Mouse (Mus musculus) kidney, adult 8-10 months (tissue): ENCODE measurements around the gene Rsph1.
A peak's percentile ranks its signal among the peaks of the same experiment; 100 is the strongest.

Source experiments
- DNase-seq, 2 experiments: peaks; one replicate each; pipeline ENCODE4 v3.0.0; 2022

Rsph1 gene

DNA sequence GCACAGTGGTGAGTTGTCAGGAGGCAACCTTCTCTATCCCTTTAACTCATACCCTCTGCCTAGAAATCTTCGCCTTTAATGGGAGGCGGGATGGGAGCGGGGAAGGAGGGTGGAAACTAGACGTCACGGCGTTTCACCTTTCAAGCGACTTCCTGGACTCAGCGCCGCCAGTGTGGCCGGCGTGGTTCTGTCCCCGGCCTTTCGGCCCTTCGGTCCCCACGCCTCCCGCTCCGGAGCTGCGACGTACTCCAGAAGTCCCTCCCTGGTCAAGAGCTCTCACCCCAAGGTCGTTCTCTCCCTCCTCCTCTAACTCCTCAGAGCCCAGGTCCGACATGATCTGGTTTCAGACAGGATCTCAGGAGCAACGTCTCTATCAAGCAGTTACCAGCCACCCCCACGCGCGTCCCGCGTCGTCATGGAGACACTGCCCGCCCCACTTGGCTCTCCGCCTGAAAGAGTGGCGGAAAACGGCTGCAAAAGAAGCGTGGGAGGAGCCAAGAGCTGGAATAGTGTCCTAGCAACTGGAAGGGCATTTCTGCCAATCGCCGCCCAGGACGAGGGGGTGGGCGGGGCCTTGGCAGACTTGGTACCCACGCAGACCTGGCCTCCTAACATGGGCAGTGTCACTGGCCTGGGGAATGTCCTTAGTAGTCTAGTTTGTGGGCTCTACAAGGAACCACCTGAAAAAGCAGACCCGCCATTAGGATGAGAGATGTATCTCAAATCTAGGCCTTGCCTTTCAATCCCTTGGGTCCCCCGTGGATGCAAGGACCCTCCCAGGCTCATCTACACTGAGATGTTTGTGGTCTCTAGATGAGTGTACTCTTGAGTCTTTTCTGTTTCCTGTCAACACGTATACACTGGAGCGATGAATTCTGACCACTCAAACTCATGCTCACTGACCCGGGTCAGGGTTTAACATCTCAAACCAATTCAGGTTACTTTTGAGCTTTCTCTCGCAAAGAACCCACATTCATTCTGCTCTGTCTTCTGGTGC is at the start of gene Rsph1:
TSS of gene Rsph1 (minus strand) at position 462 of the 997 bp plus-strand sequence.
- DNase-seq = peak; percentile 98 to 100

DNA sequence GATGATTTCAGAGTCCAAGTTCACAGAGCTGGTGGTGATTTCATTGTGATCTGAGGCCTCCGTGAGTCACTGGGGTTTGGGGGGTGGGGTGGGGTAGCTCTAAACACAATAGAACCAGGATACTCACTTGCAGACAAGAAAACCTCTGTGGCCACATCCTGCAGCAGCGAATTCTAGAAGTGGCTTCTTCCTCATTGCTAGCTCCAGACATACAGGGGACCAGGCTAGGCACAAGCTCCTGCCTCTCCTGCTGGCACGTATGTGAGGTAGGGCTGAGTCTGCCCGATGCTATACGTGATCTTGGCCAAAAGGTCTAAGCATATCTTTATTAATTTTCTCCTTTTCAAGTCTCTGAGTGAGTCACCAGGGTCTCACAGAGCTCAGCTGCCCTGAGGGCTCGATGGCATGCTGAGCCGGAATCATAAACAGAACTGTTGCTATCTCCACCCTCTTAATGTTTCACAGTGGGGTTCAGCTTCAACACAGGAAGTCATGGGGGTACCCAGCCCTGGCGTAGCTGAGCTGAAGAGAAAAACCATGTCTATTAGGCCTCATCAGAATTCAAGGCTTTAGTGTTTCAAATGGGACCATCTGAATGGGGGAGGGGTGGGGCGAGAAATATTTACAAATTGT is 49.2 kb upstream of the Rsph1 start:
- no peak for DNase-seq

DNA sequence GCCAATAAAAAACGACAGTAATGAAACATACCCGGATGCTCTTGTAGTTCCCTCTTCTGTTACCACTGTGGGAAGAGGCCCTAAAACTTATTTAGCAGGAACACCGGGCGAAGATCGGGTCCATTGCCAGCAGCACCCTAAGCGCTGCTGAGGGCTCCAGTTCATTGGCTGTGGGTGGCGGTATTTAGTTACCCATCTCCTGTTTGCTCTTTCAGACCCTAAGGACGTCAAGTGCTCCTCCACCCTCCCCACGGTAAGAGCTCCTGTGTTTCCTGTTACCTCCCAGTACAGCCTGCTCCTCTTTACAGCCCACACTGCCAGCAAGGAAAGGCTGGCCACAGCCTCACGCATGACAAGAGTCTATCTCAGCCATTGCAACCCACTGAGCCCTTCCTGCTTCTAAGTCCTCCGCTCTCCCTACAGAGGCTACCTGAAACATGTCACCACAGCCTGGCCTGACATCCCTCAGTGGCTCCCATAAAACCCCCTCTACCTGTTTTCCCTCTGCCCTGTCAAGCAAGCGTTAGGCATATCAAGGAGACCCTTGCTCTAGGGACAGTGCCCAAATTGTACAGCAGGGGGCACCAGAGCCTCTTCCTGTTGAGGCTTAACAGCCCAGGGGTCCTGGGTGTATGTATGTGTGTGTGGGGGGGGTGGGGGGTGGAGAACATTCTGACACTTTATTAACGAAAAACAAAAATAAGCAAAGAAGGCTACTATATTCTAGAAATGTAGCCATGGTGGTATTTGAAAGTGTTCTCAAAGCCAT is 48.5 kb upstream of the Rsph1 start:
- DNase-seq = peak in 1 of 2 experiments; percentile 47

DNA sequence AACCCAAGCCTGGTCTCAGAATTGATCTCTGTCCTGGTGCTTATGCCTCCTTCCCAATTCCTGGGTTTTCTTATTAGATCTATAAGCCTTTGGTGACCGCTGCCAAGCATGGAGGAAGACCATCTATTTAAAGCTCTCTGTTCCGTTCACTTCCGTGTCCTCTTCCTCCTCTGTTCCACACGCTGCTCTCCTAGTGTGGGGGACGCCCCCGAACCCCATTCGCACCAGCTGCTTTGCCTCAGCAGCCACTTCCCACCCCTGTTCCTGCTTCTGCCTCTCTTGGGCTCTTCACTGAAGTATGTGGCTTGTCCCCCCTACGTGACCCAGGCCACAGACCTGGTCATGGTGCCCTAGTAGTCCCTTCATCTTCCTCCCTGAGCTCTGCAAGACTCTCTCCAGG is 47.0 kb upstream of the Rsph1 start:
- DNase-seq = no peak

DNA sequence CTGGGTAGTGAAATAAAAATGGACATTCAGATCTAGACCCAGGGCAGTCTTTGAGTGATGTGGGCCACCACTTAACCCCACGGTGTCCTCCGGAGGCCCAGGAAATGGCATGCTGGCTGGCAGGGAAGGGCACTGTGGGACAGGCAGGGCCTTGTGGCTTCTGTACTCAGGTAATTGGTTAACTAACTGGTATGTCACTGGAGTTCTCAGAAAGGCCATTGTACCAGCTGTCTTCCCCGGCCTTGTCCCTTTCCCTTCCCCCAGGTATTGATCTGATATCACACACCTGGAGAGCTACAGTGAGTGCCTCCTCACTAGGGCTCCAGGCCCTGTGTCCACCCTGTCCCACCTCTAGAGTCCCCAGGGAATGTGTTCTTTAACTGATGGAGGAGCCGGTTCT is 46.2 kb upstream of the Rsph1 start:
- peak in 1 of 2 experiments; percentile 39 for DNase-seq

DNA sequence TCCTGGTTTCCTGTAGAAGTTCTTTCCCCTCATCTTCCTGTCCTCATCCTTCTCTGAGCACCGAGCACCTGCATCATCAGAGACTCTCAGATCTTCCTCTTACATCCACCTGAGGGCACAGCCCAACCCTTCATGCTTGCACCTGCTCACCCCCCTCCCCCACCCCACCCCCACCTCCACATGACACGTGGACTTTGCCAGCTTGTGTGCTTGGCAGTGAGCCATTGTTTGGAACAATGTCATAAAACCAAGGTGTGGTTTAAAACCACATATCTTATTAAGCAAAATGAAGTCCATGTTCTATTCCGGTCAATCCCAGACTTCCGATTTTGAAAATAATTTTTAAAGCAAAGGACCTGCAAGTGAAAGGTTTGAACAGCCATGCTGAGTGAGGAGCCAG is 45.3 kb upstream of the Rsph1 start:
- DNase-seq = peak in 1 of 2 experiments; percentile 40

DNA sequence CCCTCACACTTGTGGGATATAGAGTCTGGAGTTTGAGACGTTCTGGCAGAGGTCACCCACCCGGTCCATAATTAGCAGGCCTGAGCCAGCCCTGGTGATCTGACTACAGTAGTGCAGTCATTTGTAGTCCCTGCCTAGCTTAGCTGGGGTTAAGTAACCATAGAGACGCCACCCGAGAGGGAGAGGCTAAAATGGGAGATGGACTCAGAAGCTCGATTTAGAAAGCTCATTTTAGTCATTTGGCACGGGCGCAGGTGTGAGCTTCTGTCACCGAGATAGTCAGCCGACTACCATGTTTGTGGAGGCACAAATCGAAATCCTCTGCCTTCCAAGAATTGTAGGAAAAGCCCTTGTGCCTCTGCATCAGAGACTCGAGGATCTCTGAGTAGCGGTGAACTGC is 44.2 kb upstream of the Rsph1 start:
- DNase-seq = no peak

DNA sequence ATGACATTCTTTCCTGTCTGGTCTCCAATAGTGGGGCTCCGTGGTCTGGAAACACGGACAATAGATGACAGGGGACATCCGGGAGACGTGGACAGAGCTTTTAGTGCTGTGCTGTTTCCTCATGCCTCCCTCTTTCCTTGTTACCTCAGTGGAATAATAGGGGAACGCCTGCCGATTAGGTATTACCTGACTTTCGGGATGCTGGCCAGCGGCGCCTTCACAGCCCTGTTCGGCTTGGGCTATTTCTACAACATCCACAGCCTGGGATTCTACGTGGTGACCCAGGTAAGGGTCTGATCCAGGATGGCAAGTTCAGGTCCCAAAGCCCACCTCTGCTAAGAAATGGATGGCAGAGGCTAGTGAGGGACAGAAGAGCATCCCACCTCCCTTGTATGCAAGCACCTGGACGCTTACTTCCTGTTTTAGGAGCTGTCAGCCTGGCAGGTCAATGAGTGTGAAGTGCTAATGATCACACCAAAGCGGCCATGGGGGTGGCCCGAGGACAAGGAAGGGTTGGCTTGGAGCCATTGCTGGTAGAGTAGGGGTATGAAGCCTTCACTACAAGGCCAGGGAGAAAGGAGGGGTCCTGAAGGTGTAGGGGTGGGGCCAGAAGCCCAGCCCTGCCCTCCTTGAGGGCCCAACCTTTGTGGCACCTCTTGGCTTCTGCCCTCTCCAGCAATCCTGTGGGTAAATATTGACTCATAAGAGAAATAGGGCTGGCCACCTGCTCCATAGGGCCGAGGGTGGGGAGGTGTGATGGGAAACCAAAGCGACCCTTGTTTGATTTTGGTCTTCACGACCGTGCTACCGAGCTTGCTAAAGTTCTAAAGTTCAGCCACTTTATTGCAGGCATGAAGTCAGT is 42.0 kb upstream of the Rsph1 start:
- peak; percentile 43 to 44 for DNase-seq

DNA sequence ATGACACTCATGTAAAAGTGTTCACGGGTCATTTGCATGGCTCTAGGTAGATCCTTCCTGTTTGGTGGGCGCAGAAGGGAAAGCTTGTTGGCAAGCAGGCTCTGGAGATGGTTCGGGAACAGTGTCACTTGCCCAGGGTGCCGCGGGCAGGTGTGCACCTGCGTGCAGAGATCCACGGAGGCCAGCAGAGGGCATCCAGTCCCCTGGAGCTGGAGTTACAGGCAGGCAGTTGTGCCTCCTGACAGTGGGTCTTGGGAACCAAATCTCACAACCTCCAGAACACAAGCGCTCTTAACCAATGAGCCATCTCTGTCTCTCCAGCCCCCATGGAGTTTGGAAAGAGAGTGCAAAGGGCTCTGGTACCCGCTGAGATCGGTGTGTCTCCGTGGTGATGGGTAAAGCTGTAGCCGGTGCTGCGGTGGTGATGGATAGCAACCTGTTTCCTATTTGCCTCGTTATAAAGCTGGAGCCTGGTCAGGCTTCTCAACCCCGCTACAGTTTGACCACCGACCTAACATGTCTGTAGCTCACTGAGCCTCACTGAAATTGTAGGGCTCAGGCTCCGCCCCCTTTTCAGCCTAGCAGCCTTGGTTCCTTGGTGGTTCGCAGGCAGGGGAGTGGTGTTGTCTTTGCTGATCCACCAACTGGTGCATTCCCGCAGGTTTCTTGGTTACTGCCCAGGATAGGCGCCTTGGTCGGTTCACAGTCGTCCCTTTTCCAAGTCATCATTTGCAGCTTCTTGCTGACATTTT is 40.5 kb upstream of the Rsph1 start:
- no peak for DNase-seq

DNA sequence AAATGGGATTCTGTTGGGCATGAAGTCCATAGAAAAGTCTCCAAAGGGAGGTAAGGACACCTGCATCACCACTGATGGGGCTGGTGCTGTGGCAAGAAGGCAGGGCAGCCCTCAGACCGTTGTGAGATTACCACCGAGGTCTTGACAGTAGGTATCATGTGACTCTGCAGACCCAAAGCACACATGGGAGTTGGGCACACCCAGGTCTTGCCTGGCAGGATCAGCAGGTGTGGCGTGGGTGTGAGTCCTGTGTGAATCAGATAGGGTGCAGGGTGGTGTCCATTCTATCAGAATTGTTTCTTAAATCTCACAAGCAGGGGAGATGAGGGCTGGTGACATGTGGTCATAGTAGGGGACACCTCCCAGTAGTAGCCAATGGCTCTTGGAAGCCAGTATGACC is 39.8 kb upstream of the Rsph1 start:
- DNase-seq = no peak

DNA sequence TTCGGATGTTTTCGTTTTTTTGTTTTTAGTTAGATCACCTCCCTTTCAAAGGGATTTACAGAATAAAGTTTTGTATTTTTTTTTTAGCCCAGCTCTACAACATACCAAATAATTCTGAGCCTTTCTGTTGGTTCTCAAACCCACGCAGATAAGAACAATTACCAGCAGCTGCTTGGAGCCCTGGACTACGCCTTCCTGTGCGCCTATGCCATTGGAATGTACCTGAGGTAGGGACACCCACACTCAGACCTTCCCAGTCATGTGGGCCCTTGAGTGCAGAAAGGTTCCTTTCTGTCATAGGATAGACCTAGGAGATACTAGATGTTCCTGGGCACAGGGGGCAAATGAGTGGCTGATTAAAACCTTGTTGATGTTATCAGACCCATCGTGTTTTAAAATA is 38.8 kb upstream of the Rsph1 start:
- no peak for DNase-seq

DNA sequence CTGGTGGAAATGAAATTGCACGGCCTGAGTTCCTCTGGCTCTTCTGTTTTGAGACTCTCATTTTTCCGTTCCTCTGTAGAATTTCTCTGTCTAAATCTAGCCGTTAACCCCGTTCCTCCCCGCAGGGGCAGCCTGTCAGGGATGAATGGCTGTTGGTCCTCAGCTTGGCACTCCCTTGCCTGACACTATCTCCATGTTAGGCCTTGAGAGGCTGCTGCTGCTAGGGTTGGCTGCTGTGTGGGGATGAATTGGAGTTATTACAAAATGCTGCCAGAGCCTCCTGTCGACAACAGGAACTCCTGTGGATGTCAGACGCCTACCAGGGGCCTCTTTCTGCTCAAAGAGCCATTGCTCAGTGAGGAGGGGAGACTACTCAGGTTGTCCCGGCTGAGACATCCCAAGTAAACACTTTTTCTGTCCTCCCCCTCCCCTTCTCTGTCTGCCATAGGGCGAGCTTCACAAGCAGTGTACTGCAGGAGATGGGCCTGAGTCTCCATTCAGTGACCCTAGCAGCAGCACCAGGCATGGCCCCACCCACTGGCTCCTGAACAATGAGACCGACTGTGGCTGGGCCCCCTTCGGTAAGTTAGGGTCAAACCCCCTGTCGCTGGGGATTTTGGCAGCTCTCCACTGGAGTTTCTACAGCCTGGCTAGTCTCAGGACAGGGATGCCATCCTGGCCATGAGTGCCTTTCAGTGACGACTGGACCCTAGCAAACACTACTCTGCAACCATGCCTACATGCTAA is 38.0 kb upstream of the Rsph1 start:
- no peak for DNase-seq

DNA sequence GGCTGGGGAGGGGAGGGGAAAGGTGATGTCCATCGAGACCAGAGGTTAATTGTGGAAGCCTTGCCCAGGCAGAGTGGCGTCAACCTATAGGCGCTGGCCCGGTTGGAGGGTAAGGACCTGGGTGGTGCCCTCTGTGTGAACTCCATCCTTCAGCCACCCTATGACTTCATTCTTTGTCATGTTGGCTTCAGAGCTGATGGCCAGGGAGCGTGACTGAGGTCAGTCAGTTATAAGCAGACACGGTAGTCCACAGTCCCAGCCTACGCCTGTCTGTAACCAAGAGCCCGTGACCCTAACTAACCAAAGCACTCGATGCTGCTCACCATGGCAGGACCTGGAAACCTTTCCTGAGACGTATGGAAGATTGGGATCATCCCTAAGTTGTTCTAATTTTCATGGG is 35.5 kb upstream of the Rsph1 start:
- no peak for DNase-seq

DNA sequence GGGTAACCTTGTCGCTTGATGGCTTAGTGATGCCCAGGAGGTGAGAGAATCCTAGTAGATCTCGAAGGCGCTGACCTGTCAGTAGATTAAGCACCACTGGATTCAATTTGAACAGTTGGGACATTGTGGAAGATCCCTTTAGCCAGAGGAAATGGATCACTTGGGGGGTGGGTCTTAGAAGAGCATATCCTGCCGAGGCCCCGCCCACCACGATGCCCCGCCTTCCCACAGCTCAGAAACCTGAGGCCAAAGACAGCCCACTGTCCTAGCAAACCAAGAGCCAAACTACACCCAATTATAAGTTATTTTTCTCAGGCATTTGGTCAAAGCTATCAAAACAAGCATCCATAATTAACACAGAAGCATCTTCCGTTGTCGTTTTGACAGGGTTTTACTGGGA is 33.9 kb upstream of the Rsph1 start:
- DNase-seq = no peak

DNA sequence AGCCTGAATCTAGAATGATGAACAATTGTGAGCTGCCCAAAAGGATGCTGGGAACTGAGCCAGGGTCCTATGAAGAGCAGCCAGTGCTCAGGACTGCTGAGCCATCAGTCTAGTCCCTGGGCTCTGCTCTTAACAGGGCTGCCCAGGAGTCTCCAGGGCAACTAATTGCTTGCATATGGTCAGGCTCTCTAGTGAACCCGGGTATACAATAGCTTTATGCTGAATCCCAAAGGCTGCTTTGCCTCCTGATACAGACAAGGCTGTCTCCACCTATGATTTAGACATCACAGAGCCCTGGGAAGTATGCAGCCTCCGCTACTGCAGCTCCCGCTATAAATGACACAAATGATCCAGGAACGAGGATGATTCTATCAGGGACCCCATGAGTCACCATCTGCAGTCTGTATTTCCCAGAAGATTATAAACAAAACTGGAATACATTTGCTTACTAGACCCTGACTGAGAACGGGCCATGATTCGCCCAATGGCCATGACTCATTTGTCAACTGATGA is 32.2 kb upstream of the Rsph1 start:
- DNase-seq = no peak

DNA sequence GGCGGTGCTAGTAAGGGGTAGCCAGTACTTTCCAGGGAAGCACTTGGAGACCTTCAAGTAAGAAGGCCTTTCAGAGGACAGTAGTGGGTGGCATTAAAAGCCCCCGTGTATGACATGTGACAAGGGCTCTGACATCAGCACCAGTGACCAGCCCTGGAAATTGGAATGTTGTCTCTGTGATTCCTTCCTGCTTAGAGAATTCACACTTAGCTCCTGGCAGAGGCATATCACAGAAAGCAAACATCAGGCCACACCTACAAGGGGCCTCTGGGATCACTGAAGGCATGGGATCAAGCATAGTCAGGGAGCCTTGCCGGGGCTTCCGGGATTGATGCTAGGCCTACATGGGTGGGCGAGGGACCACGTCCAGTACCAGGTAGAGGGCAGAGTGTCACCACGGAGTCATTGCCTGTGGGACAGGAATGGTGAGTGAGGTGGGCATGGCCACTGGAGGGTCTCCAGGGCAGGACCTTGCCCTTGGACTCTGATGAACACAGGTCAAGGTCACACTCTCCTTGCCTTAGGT is 31.2 kb upstream of the Rsph1 start:
- DNase-seq = no peak

DNA sequence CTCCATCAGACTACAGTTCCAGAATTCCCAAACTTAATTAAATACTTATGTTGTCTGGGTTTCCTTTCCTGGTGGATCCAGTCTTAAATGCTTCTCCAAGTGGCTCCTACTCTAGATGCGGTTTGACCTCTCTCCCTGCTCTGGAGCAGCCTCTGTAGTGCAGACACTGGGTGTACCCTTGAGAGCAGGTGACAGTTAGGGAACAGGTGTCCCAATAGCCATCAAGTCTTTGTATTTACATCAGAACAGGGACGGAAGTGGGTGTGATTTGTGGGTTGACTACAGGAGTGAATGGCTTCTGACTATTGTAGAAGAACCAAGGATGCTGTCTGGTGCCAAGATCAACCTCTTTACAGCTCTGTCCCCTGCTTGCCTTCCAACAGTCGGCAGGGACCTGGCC is 30.6 kb upstream of the Rsph1 start:
- DNase-seq = no peak

DNA sequence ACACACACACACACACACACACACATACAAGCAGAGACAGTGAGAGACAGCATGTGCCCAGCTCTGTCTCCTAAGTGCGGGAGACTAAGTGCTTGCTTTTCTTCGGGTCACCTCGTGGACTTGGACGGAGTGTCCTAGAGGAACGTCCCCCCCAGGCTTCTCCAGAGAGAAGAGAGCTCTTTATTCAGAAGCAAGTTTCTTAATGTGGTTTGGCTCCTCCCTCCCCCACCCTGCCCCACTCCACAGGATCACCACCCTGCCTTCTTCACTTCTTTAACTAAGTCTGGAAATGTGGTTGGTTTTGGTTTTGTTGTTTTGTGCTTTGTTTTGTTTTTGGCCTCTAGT is 28.6 kb upstream of the Rsph1 start:
- DNase-seq = no peak

DNA sequence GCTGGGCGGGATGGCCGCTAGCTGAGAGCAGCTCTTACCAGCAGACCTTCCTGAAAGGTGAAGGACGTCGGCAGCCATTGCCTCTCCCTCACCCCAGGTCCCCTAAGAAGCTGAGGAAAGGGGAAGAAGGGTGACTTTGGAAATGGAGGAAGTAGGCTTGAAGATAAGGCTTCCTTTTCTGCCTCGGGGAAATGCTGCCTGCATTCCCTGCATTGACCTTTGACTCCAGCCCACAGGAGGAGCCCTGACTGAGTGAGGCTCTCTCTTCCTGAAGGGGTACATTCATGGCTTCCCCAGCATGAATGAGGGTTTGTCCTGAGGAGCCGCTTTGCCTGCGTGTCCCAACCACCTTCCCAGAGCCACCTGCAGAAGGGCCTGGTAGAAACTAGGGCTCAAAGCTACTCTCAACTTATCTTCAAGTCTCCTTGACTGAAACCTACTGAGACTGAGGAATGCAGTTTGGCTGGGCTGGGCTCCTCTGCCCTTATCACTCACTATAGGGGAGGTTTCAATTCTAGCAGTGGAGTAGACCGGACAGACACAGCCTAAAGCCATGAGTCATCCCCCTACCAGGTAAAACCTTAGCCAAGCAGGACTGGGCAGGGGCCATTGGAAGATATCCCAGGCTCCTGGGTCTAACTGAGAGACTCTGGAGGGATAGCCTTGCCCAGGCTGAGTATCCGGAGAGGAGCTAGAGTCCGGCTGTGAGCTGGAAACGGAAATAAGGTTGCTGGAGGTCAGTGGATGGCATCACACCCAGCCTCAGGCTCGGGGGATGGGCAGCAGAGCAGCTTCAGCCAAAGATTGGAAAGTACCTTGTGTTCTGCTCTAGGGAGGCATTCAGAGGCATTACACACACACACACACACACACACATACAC is 28.0 kb upstream of the Rsph1 start:
- peak in 1 of 2 experiments; percentile 39 for DNase-seq
